Mouse (Mus musculus) hematopoietic stem cell, adult 5-6 weeks (primary cell): ENCODE results near the gene Tbc1d14. TPM values are rescaled to one million over a fixed set of nuclear protein-coding genes. Genes with fewer than 3 reads are reported as not detected.

Experiments used
- ATAC-seq, 2 experiments: fragments of 125-278 bp in 1 of 2; replicated peaks in 1 of 2; 2 replicates each; pipeline ENCODE4 v1.8.0; 2016 to 2017; ENCODE audit warnings: inconsistent platforms in 2 of 2, mild to moderate bottlenecking in 2 of 2, moderate number of reproducible peaks in 2 of 2, low read depth in 1 of 2, moderate TSS enrichment in 1 of 2; ENCODE audit not compliant: low FRiP score in 2 of 2, poor library complexity in 2 of 2, severe bottlenecking in 2 of 2, insufficient read depth in 1 of 2, low TSS enrichment in 1 of 2
- total RNA-seq: library from RNA; stranded (forward); fragments of 172-1452, 232-1000 nt; gene quantifications from 2 replicates; pipeline ENCODE4 v1.2.3, GENCODE M21; 2017

Gene Tbc1d14
- total RNA-seq, 1 experiment from 2014 or later: 8.8 TPM

DNA sequence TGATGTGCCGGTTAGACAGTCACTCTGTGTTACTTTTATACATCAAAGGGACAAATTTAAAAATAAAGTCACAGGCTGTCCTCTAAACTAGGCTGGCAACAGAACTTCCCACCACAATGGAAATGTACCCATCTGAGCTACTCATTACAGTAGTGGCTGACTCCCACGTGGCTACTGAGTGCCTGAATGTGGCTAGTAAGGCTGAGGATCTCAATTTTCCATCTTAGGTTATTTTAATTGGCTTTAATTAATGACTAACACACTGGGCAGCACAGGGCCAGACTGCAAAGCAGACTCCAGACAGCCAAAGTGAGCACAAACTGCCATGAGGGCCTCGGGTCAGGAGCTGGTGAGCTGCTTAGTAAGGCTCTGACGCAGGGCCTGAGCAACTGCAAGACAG lies 31.6 kb downstream of the Tbc1d14 start:
- no peak for ATAC-seq

- no peak for ATAC-seq
These were observed 32.6 kb downstream of the Tbc1d14 start for GRCm38 (mm10) chr5:36560490-36560889.

DNA sequence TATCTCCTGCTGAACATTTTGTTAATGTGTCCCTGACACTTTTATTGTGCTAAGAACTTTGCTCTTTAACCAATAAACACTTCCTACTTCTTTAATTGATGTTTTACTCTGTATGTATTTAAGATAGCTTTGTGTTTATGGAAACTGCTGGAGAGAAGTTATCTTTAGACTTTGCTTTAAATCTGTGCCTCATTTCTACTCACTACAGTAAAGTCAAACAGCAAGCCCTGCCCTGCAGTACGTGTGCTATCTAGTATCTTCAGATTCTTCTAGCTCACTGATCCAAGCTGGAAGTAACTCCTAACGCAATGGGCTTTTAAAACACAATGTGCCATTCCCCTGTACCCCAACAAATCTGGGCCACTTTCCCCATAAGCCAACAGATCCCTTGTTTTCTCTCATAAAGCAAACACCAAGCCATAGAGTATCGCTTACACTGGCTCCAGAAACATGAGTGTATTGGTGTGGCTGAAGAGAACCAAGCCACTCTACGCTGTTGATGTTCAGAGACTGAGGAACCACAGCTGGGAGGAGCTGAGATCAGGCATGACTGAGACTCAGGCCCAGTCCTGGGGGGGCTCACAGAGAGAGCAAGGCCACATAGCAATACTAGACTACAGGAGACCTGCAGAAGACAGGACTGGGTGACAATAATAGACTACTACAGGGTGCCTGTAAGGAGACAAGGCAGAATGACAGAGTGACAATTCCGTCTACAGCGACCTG lies 33.4 kb downstream of the Tbc1d14 start:
- no peak for ATAC-seq

DNA sequence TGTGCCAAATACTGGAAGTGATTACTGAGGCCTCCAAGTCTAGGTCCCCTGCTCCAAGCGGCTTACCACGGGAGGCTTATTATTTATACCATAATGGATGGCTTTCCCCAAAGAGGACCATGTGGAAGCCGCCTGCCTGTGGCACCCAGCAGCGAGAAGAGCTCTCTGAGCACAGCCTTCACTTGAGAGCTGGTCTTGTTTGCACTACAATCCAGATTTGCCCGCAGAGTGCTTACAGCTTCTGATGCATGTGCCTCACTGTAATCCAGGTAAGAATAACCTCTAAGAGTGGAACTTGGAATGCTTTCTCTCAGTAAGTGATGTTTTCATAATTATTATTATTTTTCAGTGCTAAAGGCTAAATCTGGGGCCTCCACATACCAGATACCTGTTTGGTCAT lies 34.0 kb downstream of the Tbc1d14 start:
- no peak for ATAC-seq

GRCm38 (mm10) chr5:36558526-36558925 lies 34.5 kb downstream of the Tbc1d14 start:
- ATAC-seq: no peak

- peak; percentile 57 to 77 for ATAC-seq
These were observed 35.3 kb downstream of the Tbc1d14 start for GRCm38 (mm10) chr5:36557584-36558308.

- ATAC-seq: no peak
These were observed 36.2 kb downstream of the Tbc1d14 start for GRCm38 (mm10) chr5:36556906-36557305.

DNA sequence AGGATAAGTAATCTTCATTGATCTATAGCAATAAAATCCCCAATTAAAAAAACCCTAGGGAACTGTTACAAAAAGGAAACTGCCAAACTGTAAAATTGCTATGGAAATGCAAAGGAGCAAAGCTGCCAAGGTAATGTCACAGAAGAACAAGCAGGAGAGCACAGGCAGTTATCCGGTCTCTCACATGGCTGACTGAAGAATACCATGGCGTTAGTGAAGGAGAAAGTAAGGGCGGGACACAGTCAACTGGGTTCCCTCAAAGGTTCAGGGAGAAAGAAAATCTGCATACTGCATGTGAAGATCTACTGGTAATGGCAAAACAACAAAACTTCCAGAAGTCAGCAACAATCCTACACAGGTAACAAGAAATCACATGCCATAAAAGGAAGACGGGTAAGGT lies 36.8 kb downstream of the Tbc1d14 start:
- no peak for ATAC-seq

DNA sequence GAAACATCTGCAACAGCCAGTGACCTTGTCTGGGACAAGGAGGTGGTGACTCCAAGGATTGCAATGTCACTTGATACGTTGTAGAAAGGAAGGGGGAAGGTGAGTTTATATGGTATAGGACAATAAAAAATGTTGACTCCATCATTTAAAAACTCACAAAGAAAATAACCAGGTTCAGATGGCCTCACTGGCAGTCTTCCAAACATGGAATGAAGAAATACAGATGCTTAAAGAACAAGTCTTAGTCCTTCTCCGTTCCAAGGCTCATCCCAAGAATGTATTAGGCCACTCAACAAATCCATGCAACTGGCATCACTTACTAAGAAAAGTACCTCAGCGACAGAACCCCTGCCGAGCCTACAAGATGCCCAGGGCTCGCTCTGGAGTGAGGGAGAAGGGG lies 38.6 kb downstream of the Tbc1d14 start:
- ATAC-seq: no peak

DNA sequence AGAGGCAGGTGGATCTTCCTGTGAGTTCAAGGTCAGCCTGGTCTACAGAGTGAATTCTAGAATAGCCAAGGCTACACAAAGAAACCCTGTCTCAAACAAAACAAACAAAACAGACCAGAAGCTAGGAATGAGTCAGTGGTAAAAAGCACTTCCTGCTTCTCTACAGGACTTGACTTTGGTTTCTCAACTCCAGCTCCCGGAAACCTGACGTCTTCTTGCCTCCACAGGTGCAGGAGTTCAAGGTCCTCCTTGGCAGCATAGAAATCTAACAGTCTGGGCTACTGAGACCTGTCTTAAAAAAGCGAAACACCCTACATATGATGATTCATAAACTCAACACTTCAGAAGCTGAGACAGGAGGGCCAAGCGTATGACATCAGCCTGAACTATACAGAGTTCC lies 39.2 kb downstream of the Tbc1d14 start:
- ATAC-seq: no peak

DNA sequence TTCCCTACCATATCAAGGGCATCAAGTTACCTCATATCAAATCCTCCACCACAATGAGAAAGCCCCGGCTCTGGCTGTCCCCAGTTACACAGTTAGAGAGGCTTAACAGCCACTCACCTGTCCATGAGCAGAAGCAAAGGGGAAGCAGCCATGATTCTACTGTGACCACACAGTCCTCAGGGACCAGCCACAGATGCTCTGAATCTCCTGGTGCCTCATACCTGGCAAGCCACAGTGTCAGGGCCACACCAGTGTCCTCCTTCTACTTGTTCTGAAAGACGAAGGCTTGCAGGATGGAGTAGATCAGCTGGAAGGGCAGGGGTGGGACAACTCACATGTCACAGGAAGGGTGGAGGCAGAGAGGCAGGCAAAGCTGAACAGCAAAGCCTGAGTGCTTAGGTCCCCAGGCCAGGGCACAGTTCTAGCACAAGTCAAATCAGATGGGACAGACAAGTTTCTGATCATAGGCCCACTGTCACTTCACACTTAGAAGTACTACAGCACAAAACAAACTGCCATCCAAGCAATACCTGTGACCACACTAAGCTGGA lies 39.9 kb downstream of the Tbc1d14 start:
- no peak for ATAC-seq

DNA sequence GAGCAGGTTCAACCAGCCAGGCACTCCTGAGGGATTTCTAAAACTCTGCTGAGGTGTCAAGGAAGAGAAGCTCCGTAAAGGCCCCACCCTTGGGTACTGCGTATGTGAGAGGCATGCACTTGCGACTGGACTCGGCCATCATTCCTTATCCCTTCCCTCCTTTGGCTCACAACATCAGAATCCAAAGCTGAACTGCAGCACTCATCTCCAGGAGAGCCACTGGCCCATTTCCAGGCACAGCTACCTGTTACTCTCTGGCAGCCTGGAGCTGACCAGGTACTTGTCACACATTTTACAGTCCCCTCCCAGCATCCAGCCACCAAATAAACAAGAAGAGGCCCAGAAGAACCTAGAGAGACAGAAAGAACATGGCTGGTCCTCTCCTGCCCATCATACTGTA lies 40.7 kb downstream of the Tbc1d14 start:
- ATAC-seq: no peak

- peak; percentile 57 to 73; a peak in 3 of 4 replicates for ATAC-seq
These were observed 43.8 kb downstream of the Tbc1d14 start for GRCm38 (mm10) chr5:36549243-36549642.

DNA sequence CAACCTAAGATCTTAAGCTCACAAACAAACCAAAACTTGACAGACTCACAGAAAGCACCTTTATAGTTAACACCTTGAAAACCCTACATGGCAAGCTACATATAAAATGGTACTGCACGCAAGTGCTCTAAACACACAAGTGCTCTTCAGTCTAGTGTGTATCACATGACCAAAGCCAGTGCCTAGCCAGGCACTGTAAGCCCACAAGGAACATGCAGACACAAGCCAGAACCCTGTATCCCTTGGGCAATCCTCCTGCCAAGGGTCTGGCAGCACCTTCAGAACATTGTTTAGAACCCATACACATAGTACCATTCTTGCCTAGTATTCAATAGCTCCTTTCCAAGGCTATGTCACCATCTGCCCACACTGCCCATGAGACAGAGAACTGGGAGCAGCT lies 48.3 kb downstream of the Tbc1d14 start:
- no peak for ATAC-seq

- ATAC-seq: no peak
These were observed 52.1 kb downstream of the Tbc1d14 start for GRCm38 (mm10) chr5:36540928-36541327.

DNA sequence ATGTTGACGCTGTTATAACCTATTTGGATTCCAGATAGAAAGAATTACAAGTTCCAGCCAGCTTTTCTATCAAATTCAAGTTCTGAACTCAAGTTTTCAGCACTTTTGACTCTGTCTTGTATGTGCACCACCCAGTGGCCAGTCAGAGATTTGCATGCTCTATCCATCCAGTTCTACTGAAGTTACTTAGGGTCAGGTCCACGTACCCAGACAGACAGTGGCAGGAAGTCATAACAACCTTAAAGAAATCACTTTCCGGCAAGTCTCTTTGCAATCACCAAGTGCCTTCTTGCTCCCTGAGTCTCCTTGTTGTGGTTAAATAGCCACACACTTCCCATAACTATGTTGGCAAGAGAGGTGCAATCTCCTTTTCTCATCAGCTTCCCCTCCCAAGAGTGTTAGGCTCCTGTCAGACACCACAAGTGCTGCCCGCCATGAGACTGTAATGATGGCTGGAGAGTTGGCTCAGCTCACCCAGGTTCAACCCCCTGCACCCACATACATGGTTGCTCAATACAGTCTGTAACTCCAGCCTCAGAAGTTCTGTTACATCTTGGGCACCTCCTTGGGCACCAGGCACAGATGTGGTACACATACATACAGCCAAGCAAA lies 54.4 kb downstream of the Tbc1d14 start:
- ATAC-seq: peak; percentile 91 to 92

DNA sequence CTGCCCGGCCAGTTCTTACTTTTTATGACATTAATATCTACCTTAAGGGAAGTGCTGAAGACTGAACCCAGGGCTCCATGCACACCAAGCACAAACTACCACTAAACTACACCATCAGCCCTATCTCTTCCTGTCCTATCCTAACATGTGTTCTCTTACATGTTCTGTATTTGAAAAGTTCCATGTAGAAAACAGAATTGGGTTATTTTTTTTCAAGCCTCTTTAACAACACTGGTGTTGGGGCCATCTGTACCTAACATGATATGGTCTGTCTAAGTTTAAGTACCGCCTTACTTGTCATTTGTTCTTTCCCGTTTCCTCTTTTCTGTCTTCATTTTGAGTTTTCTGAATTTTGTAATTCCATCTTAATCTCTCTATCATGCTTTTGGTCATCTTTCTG lies 56.7 kb downstream of the Tbc1d14 start:
- ATAC-seq: no peak

GRCm38 (mm10) chr5:36535438-36536176 lies 57.5 kb downstream of the Tbc1d14 start:
- ATAC-seq: no peak
